Mouse (Mus musculus) naive thymus-derived CD4-positive, alpha-beta T cell, adult 5 months (primary cell): Measurements from ENCODE around the gene Gm4133. TPM values are rescaled to one million over a fixed set of nuclear protein-coding genes. Genes with fewer than 3 reads are reported as not detected.

Source experiments
- polyA plus RNA-seq: library from polyadenylated mRNA; unstranded; fragments of 100-300 nt; shearing (Covaris generic); gene quantifications from one replicate; pipeline ENCODE4 v1.2.1, GENCODE M21; 2017

The Gm4133 gene
- not detected for polyA plus RNA-seq

GRCm38 (mm10) chr7:20333965-20334364 lies at the start of gene Gm4133:
Gene Gm4133, minus strand, starts transcription at chr7:20334065.

GRCm38 (mm10) chr7:20375310-20375709 lies 41.4 kb upstream of the Gm4133 start, which contains the start of gene Gm5728:
Gene Gm5728, minus strand, starts transcription at chr7:20375410.

Other genes with a start within 250 kb of the Gm4133 start
- not detected for gene Vmn1r91, start 234.4 kb downstream of the Gm4133 start, polyA plus RNA-seq
- not detected for gene Gm16442, start 211.5 kb downstream of the Gm4133 start, polyA plus RNA-seq
- gene Vmn1r93, start 195.0 kb downstream of the Gm4133 start, polyA plus RNA-seq = not detected
- gene Vmn1r94, start 165.7 kb downstream of the Gm4133 start, polyA plus RNA-seq = not detected
- gene Vmn1r95, start 140.4 kb downstream of the Gm4133 start, polyA plus RNA-seq = not detected
- gene Gm6164, start 128.5 kb downstream of the Gm4133 start, polyA plus RNA-seq = not detected
- not detected for gene Gm4498, start 100.2 kb downstream of the Gm4133 start, polyA plus RNA-seq
- not detected for gene Gm5890, start 71.2 kb downstream of the Gm4133 start, polyA plus RNA-seq
- not detected for gene Gm5728, start 41.3 kb upstream of the Gm4133 start, polyA plus RNA-seq
- not detected for gene Vmn1r100, start 83.9 kb upstream of the Gm4133 start, polyA plus RNA-seq
- gene Vmn1r101, start 108.5 kb upstream of the Gm4133 start, polyA plus RNA-seq = not detected
- gene Gm10670, start 140.9 kb upstream of the Gm4133 start, polyA plus RNA-seq = not detected
- gene Vmn1r103, start 176.5 kb upstream of the Gm4133 start, polyA plus RNA-seq = not detected
- 0.73 TPM for gene Vmn1r104, start 199.8 kb upstream of the Gm4133 start, polyA plus RNA-seq
- not detected for gene Gm5726, start 211.7 kb upstream of the Gm4133 start, polyA plus RNA-seq
- not detected for gene Gm4141, start 242.2 kb upstream of the Gm4133 start, polyA plus RNA-seq